Mouse (Mus musculus) inflammation-experienced regulatory T-cells, adult 6 months (primary cell): Measurements from ENCODE around the gene Ctnna2. TPM values are rescaled to one million over a fixed set of nuclear protein-coding genes. Genes with fewer than 3 reads are reported as not detected.

Source experiments
- ATAC-seq: one replicate; pipeline ENCODE4 v1.8.0; 2017
- polyA plus RNA-seq, 3 experiments: library from polyadenylated mRNA; unstranded; fragments of 100-300 nt; shearing (Covaris generic); gene quantifications; one replicate each; pipeline ENCODE4 v1.2.1; 2017

Ctnna2 gene
- polyA plus RNA-seq, 3 experiments from 2014 or later, result not detected

- ATAC-seq, result no peak
Observed at GRCm38 (mm10) chr6:77256348-77256747, 723.2 kb downstream of the Ctnna2 start.

GRCm38 (mm10) chr6:77253480-77253879 is 726.0 kb downstream of the Ctnna2 start:
- ATAC-seq, result no peak

GRCm38 (mm10) chr6:77243541-77244231 is 735.8 kb downstream of the Ctnna2 start:
- no peak for ATAC-seq

- ATAC-seq, result no peak
Observed at GRCm38 (mm10) chr6:77242601-77243406, 736.7 kb downstream of the Ctnna2 start, which contains the start of gene Lrrtm1. Lrrtm1 (plus strand) TSS chr6:77242689.

- ATAC-seq, result no peak
Observed at GRCm38 (mm10) chr6:77240426-77240825, 739.1 kb downstream of the Ctnna2 start.

GRCm38 (mm10) chr6:77222849-77223638 is 756.5 kb downstream of the Ctnna2 start:
- ATAC-seq, result no peak

- ATAC-seq, result no peak
Observed at GRCm38 (mm10) chr6:77220776-77221175, 758.7 kb downstream of the Ctnna2 start.

GRCm38 (mm10) chr6:77218875-77219274 is 760.6 kb downstream of the Ctnna2 start:
- ATAC-seq, result no peak

- no peak for ATAC-seq
Observed at GRCm38 (mm10) chr6:77215322-77215721, 764.2 kb downstream of the Ctnna2 start.

- no peak for ATAC-seq
Observed at GRCm38 (mm10) chr6:77213757-77214409, 765.6 kb downstream of the Ctnna2 start.

GRCm38 (mm10) chr6:77209929-77210328 is 769.6 kb downstream of the Ctnna2 start:
- ATAC-seq, result no peak

- ATAC-seq, result no peak
Observed at GRCm38 (mm10) chr6:77209183-77209582, 770.3 kb downstream of the Ctnna2 start.

GRCm38 (mm10) chr6:77199375-77199774 is 780.1 kb downstream of the Ctnna2 start:
- no peak for ATAC-seq

- ATAC-seq, result no peak
Observed at GRCm38 (mm10) chr6:77196650-77197049, 782.8 kb downstream of the Ctnna2 start.

- ATAC-seq, result no peak
Observed at GRCm38 (mm10) chr6:77191635-77192034, 787.9 kb downstream of the Ctnna2 start.

- no peak for ATAC-seq
Observed at GRCm38 (mm10) chr6:77188628-77189027, 790.9 kb downstream of the Ctnna2 start.

- no peak for ATAC-seq
Observed at GRCm38 (mm10) chr6:77185751-77186150, 793.7 kb downstream of the Ctnna2 start.

- no peak for ATAC-seq
Observed at GRCm38 (mm10) chr6:77184896-77185295, 794.6 kb downstream of the Ctnna2 start.

- ATAC-seq, result no peak
Observed at GRCm38 (mm10) chr6:77175764-77176163, 803.7 kb downstream of the Ctnna2 start.

GRCm38 (mm10) chr6:77157028-77157427 is 822.5 kb downstream of the Ctnna2 start:
- no peak for ATAC-seq

- ATAC-seq, result no peak
Observed at GRCm38 (mm10) chr6:77139306-77139920, 840.1 kb downstream of the Ctnna2 start.

GRCm38 (mm10) chr6:77120926-77121325 is 858.6 kb downstream of the Ctnna2 start:
- no peak for ATAC-seq
